Mouse (Mus musculus) kidney, adult 2 months (tissue): ENCODE measurements around the gene Gpr26. TPM values are rescaled to one million over a fixed set of nuclear protein-coding genes. Genes with fewer than 3 reads are reported as not detected.

Experiments
- DNase-seq: peaks from one replicate; pipeline ENCODE4 v3.0.0; 2021
- H3K27ac ChIP-seq: fragments of 200-500 bp; 2 replicates; pipeline ENCODE4 v1.5.1; 2012; ENCODE audit warnings: low read depth, low read length, control low read depth, inconsistent platforms; ENCODE audit not compliant: insufficient read depth
- H3K27me3 ChIP-seq: fragments of 200-500 bp; replicated peaks from 2 replicates; pipeline ENCODE4 v1.6.1; 2012; ENCODE audit warnings: mild to moderate bottlenecking, moderate library complexity, low read length, inconsistent platforms; ENCODE audit not compliant: control insufficient read depth, insufficient read depth
- H3K36me3 ChIP-seq: fragments of 200-500 bp; 2 replicates; pipeline ENCODE4 v1.6.1; 2012; ENCODE audit warnings: mild to moderate bottlenecking, moderate library complexity, low read length, inconsistent platforms; ENCODE audit not compliant: control insufficient read depth, insufficient read depth
- H3K4me1 ChIP-seq: fragments of 200-500 bp; 2 replicates; pipeline ENCODE4 v1.6.1; 2011; ENCODE audit warnings: low read length; ENCODE audit not compliant: control insufficient read depth, insufficient read depth
- H3K4me3 ChIP-seq: fragments of 200-500 bp; 2 replicates; pipeline ENCODE4 v1.5.1; 2011; ENCODE audit warnings: mild to moderate bottlenecking, low read depth, low read length, control low read depth; ENCODE audit not compliant: insufficient read depth
- CTCF ChIP-seq: fragments of 200-500 bp; conservative IDR thresholded peaks from 2 replicates; pipeline ENCODE4 v1.5.1; 2011; ENCODE audit warnings: low read depth, mild to moderate bottlenecking, control low read depth, low read length, moderate library complexity, mixed read lengths; ENCODE audit not compliant: insufficient read depth, insufficient read length
- POLR2A ChIP-seq: fragments of 200-500 bp; IDR thresholded peaks from one replicate; pipeline ENCODE4 v1.6.1; 2011; ENCODE audit warnings: low read depth, low read length, control low read depth
- WGBS: fragments of 180-500 bp; shearing (Covaris S2); methylation state at CpG from one replicate; pipeline ENCODE4 v1.1.7; 2018; 5-methylcytosine and 5-hydroxymethylcytosine counted together
- polyA plus RNA-seq: library from polyadenylated mRNA; depleted of rRNA; stranded (reverse); fragments of >200 nt; gene quantifications from 2 replicates; pipeline ENCODE4 v1.2.3, GENCODE M21; 2012

Gpr26 gene
- polyA plus RNA-seq, 1 experiment: not detected

DNA sequence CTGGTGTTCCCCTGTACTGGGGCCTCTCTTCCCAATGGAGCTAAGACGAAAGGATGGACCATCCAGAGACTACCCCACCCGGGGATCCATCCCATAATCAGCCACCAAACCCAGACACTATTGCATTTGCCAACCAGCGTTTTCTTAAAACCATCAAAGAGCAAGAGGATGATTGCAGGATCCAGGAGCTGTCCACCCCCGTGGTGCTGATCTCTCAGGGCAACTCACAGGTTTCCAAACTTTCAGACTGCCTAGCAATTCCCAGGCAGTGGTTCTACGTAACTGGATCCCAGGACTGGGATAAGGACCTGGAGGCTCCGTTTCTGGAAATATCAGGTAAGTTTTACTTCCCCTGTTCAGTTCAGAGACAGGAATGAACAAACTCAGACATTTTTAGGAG is 5.7 kb upstream of the Gpr26 start:
- 23% methylated on average over 6 of the region's 6 CpGs for WGBS
- no peak for TF ChIP-seq CTCF
- no peak for TF ChIP-seq POLR2A
- Histone ChIP-seq H3K27ac (no peak overlapping the region), H3K36me3 (no peaks in the 10 kb centered on the region), H3K27me3 (no peaks in the 10 kb centered on the region), H3K4me1 (no peaks in the 10 kb centered on the region), H3K4me3 (no peak overlapping the region)
- peak; percentile 14 for DNase-seq

DNA sequence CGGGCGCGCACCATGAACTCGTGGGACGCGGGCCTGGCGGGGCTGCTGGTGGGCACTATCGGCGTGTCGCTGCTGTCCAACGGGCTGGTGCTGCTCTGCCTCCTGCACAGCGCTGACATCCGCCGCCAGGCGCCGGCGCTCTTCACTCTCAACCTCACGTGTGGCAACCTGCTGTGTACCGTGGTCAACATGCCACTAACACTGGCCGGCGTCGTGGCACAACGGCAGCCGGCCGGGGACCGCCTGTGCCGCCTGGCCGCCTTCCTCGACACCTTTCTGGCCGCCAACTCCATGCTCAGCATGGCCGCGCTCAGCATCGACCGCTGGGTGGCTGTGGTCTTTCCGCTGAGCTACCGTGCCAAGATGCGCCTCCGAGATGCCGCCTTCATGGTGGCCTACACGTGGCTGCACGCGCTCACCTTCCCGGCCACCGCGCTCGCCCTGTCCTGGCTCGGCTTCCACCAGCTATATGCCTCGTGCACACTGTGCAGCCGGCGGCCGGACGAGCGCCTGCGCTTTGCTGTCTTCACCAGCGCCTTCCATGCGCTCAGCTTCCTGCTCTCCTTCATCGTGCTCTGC is 745 bp downstream of the Gpr26 start:
- no peaks in the 10 kb centered on the region for H3K27me3 ChIP-seq
- WGBS: 8% methylated on average over 57 of the region's 57 CpGs
- no peak for TF ChIP-seq CTCF
- no peak for TF ChIP-seq POLR2A
- no peaks in the 10 kb centered on the region for H3K36me3 ChIP-seq
- DNase-seq: no peak
- H3K4me1 ChIP-seq: no peaks in the 10 kb centered on the region
- H3K27ac ChIP-seq: no peak overlapping the region
- no peak overlapping the region for H3K4me3 ChIP-seq

DNA sequence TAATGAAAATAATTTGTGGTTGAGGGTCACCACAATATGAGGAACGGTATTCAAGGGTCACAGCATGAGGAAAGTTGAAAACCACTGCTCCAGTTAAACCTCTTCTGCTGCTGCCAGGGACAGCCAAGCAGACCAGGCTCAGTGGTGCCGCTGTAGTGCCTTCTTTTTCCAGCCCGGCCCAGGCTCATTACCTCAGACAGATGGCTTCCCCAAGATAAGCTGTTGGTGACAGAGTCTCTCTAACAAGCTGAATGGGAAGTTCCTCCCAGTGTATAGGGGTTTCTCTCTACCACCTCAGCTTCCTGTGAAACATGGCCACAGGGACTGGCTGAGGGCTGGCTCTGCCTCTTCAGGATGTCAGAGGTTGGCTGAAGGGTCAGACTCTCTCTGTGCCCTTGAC is 4.0 kb downstream of the Gpr26 start:
- TF ChIP-seq CTCF (no peak), POLR2A (no peak)
- Histone ChIP-seq H3K27ac (no peak overlapping the region), H3K36me3 (no peaks in the 10 kb centered on the region), H3K4me3 (no peak overlapping the region), H3K27me3 (no peaks in the 10 kb centered on the region), H3K4me1 (no peaks in the 10 kb centered on the region)
- 45% methylated on average over 3 of the region's 3 CpGs for WGBS
- DNase-seq: no peak

DNA sequence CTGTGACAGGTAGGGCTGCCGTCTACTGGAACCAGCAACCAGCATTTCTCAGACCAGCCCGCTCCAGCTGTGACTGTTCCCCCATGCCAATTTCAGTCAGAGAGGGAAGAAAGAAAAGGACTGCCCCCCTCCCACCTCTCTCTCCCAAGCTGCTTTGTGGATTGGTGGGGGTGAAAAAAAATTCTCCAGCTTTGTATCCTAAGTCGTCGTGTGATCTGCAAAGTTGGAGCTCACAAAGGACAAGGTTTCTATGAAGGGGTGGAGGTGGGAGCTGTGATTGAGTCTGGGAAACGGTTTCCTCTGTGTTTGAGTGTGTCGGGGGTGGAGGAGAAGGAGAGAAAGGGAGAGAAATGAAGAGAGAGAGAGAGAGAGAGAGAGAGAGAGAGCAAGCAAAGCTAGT is 9.6 kb downstream of the Gpr26 start:
- Histone ChIP-seq H3K27me3 (no peaks in the 10 kb centered on the region), H3K4me3 (no peak overlapping the region), H3K36me3 (no peaks in the 10 kb centered on the region), H3K27ac (no peak overlapping the region), H3K4me1 (no peaks in the 10 kb centered on the region)
- TF ChIP-seq POLR2A: no peak
- TF ChIP-seq CTCF: no peak
- 73% methylated on average over 6 of the region's 6 CpGs for WGBS
- no peak for DNase-seq

DNA sequence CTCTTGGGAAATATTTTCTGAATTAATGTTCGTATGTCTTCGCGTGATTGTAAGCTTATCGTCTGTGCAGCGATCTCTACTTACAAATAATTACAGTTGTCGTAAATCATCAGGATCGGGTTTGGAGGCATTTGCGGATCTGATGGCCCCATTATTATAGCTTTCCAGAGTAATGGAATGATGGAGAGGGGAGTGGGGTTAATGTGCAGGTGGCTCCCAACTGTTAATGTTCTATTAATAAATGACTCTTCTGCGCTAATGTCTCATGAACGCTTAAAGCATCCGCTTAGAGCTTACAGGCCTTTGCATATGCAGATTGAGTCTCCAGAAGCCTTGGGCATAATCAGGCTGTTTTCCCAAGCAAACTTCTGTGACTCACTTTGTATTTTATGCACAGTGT is 12.3 kb downstream of the Gpr26 start:
- H3K4me1 ChIP-seq: no peaks in the 10 kb centered on the region
- DNase-seq: no peak
- no peak overlapping the region for H3K27ac ChIP-seq
- H3K27me3 ChIP-seq: no peaks in the 10 kb centered on the region
- H3K4me3 ChIP-seq: no peak overlapping the region
- no peaks in the 10 kb centered on the region for H3K36me3 ChIP-seq
- TF ChIP-seq CTCF (no peak), POLR2A (no peak)
- WGBS: 36% methylated on average over 11 of the region's 11 CpGs

DNA sequence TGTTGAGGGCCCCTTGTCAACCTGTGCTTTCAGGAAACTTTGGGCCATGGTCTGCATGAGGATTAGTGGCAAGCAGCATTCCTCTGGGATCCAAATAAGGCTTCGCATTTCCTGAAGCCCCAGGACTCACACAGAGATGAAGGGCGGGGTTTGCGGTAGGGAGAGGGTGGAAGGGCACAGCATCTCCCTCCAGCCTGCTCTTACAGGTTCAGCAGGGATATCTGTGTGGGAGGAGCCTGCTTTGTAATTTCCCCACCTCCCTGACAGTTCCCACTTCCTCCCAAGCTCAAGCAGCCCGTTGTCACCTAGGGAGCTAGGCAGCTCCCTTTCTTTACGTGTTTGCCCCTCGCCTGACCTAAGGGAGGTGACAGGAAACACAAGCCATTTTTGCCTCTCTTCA is 22.8 kb downstream of the Gpr26 start:
- no peak for DNase-seq
- 20% methylated on average over 6 of the region's 6 CpGs for WGBS
- H3K27me3 ChIP-seq: no peaks in the 10 kb centered on the region
- no peaks in the 10 kb centered on the region for H3K4me1 ChIP-seq
- TF ChIP-seq CTCF: no peak
- no peak for TF ChIP-seq POLR2A
- H3K27ac ChIP-seq: no peak overlapping the region
- H3K4me3 ChIP-seq: no peak overlapping the region
- no peaks in the 10 kb centered on the region for H3K36me3 ChIP-seq

DNA sequence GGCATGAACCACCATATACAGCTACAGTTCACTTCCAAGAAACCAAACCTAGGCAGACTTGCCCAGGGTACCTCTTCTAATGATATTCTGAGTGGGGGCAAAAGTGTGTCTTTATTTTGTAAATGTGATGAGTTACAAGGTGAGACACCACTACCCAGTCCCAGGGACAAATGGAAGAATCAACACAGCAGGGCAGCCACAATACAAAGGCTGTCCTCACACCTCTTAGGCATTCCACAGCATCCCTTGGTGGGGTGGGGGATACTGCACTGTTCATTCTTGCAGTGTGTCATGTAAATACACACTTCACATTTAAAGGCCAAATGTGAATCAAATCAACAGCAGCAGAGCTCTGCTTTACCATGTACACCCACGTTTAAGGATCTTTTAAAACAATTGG is 26.0 kb downstream of the Gpr26 start:
- Histone ChIP-seq H3K27ac (no peak overlapping the region), H3K4me1 (no peaks in the 10 kb centered on the region), H3K27me3 (no peaks in the 10 kb centered on the region), H3K4me3 (no peak overlapping the region), H3K36me3 (no peaks in the 10 kb centered on the region)
- 62% methylated on average over 1 of the region's 1 CpGs for WGBS
- no peak for DNase-seq
- TF ChIP-seq CTCF (no peak), POLR2A (no peak)
